Comparison of ENCODE assay signal across 9 mouse cellular contexts in the genomic region with DNA sequence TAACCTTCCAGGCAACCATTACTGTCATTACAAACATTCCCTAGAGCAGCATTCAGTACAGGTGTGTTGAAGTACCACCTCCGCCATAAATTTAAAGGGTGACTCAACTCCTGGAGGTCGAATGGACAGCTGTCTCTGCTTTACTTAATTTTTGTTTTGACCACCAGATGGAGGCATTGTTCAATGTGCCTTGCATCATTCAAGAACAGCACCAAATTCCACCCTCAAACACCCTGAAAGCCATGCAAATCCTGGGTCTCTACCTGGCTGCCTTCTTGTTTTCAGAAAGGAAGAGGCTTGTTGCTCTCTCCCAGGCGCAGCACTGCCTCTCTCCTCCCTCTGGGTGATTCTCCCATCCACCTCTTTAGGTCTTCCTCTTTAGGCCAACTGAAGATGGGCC.
DNase-seq lines count a peak whose midpoint lies in the region; ATAC-seq lines count a peak whose summit lies in the region.
"Had no signal": no experiment of that assay in that cellular context is flagged by ENCODE, and none has a peak within 500 bp of the region (broad histone marks: within the 10 kb centered on the region; RNA-seq: fewer than 3 reads in every experiment).

No protein-coding gene starts in this region.

- DNase-seq in forebrain, embryonic 10.5 days (ENCODE audit: extremely low spot score, low spot score), result peak; percentile 24
- no peak for DNase-seq in forebrain, embryonic 11.5 days (ENCODE audit: low spot score)
- DNase-seq in thymus, postnatal 0 days (ENCODE audit: low spot score), result peak; percentile 55
- DNase-seq in thymus, adult 18-20 months, result no peak
- peak; percentile 83 for DNase-seq in embryo, embryonic 10.5 days (ENCODE audit: low spot score)
- peak; percentile 78 for DNase-seq in induced T-regulatory cell, adult 2 months (ENCODE audit: low read depth)
- DNase-seq in spleen, postnatal 10 days (ENCODE audit: low spot score in 2 of 2), result no peak

- H3K27me3 ChIP-seq in forebrain, embryonic 10.5 days (ENCODE audit: poor library complexity, severe bottlenecking), result peaks cover 48% of the 10 kb centered on the region
- peaks cover 2% of the 10 kb centered on the region for H3K27me3 ChIP-seq in forebrain, embryonic 11.5 days (ENCODE audit: control insufficient read depth, insufficient read depth, low read length)
- H3K27me3 ChIP-seq in lung, embryonic 16.5 days (ENCODE audit: control insufficient read depth, insufficient read depth, low read depth, low read length), result no peaks in the 10 kb centered on the region
- H3K27me3 ChIP-seq: liver, embryonic 15.5 days had no signal

- no peak overlapping the region for H3K9ac ChIP-seq in forebrain, embryonic 11.5 days (ENCODE audit: low read length)
- no peak overlapping the region for H3K9ac ChIP-seq in lung, embryonic 16.5 days (ENCODE audit: low read length)
- H3K9ac ChIP-seq: liver, embryonic 15.5 days had no signal

- peak overlapping the region; percentile 25; the same call in 1 of the 2 replicates for H3K27ac ChIP-seq in forebrain, embryonic 10.5 days
- H3K27ac ChIP-seq in forebrain, embryonic 11.5 days (ENCODE audit: low read depth, low read length), result no peak overlapping the region
- H3K27ac ChIP-seq in lung, embryonic 16.5 days (ENCODE audit: low read length), result no peak overlapping the region
- H3K27ac ChIP-seq: liver, embryonic 15.5 days had no signal

- H3K4me2 ChIP-seq in forebrain, embryonic 11.5 days (ENCODE audit: low read depth, low read length, severe bottlenecking), result no peak overlapping the region
- peak overlapping the region; percentile 25 for H3K4me2 ChIP-seq in lung, embryonic 16.5 days (ENCODE audit: low read depth, low read length)
- H3K4me2 ChIP-seq: liver, embryonic 15.5 days had no signal

- peaks cover 9% of the 10 kb centered on the region for H3K4me1 ChIP-seq in forebrain, embryonic 10.5 days
- no peaks in the 10 kb centered on the region for H3K4me1 ChIP-seq in forebrain, embryonic 11.5 days (replicated peaks; ENCODE audit: control insufficient read depth, insufficient read depth, low read length)
- peaks cover 2% of the 10 kb centered on the region; the same call in 1 of the 2 replicates for H3K4me1 ChIP-seq in lung, embryonic 16.5 days (replicated peaks; ENCODE audit: control insufficient read depth, insufficient read depth, low read length)

- H3K4me3 ChIP-seq in forebrain, embryonic 10.5 days, result no peak overlapping the region
- H3K4me3 ChIP-seq in forebrain, embryonic 11.5 days (ENCODE audit: low read depth, low read length), result no peak overlapping the region
- no peak overlapping the region for H3K4me3 ChIP-seq in lung, embryonic 16.5 days (ENCODE audit: low read length)
- H3K4me3 ChIP-seq: liver, embryonic 15.5 days had no signal

- H3K9me3 ChIP-seq in forebrain, embryonic 10.5 days, result peaks cover 11% of the 10 kb centered on the region; the same call in 1 of the 2 replicates
- H3K9me3 ChIP-seq in forebrain, embryonic 11.5 days (ENCODE audit: control insufficient read depth, low read length), result no peaks in the 10 kb centered on the region; the same call in 1 of the 2 replicates
- H3K9me3 ChIP-seq in lung, embryonic 16.5 days (ENCODE audit: control insufficient read depth, low read length), result no peaks in the 10 kb centered on the region
- H3K9me3 ChIP-seq: liver, embryonic 15.5 days had no signal

- no peak for ATAC-seq in forebrain, embryonic 11.5 days (replicated peaks; ENCODE audit: low FRiP score)
- ATAC-seq in lung, embryonic 16.5 days (ENCODE audit: low read depth), result peak; percentile 51; the same call in 1 of the 2 replicates

- 34% methylated on average over 3 of the region's 3 CpGs for WGBS in forebrain, embryonic 10.5 days
- whole genome bisulfite sequencing in forebrain, embryonic 11.5 days, result 34% methylated on average over 3 of the region's 3 CpGs
- WGBS in lung, embryonic 16.5 days, result 15% methylated on average over 3 of the region's 3 CpGs

- no peaks in the 10 kb centered on the region for H3K36me3 ChIP-seq in forebrain, embryonic 10.5 days (replicated peaks)
- H3K36me3 ChIP-seq in forebrain, embryonic 11.5 days (ENCODE audit: control insufficient read depth, insufficient read depth, low read length), result no peaks in the 10 kb centered on the region
- H3K36me3 ChIP-seq in lung, embryonic 16.5 days (ENCODE audit: control insufficient read depth, insufficient read depth, low read length), result no peaks in the 10 kb centered on the region
- H3K36me3 ChIP-seq: liver, embryonic 15.5 days had no signal

Comparison
In these comparisons a context has a peak if more than half of its experiments do, and no peak if none do; other contexts are left out.
1. DNase-seq: peak in forebrain, embryonic 10.5 days (single experiment), thymus, postnatal 0 days (single experiment), embryo, embryonic 10.5 days (single experiment) and induced T-regulatory cell, adult 2 months (single experiment); none in forebrain, embryonic 11.5 days (single experiment), thymus, adult 18-20 months (0 of 2) and spleen, postnatal 10 days (0 of 2).